Mouse (Mus musculus) forebrain, embryonic 16.5 days (tissue): ENCODE measurements at regions not wholly inside any gene's neighbourhood (a gene's known extent, or its start where the extent isn't known, plus 50 kb on each side); places are given as distances from the start of the nearest gene placed in this dataset.

Experiments
- ATAC-seq: fragments of 200-750 bp; cut with Nextera tagmentation; 2 replicates; pipeline ENCODE4 v1.8.0; 2017; ENCODE audit warnings: mild to moderate bottlenecking, moderate library complexity
- H3K27ac ChIP-seq: fragments of 300-500 bp; sonication (generic); 2 replicates; pipeline ENCODE4 v1.5.1; 2014; ENCODE audit warnings: low read length, control low read depth
- H3K27me3 ChIP-seq: fragments of 300-500 bp; sonication (generic); replicated peaks from 2 replicates; pipeline ENCODE4 v1.6.1; 2014; ENCODE audit warnings: low read length; ENCODE audit not compliant: control insufficient read depth, insufficient read depth
- H3K36me3 ChIP-seq: fragments of 300-500 bp; sonication (generic); 2 replicates; pipeline ENCODE4 v1.6.1; 2014; ENCODE audit not compliant: control insufficient read depth, insufficient read depth
- H3K4me1 ChIP-seq: fragments of 300-500 bp; sonication (generic); replicated peaks from 2 replicates; pipeline ENCODE4 v1.6.1; 2014; ENCODE audit warnings: low read length; ENCODE audit not compliant: control insufficient read depth, insufficient read depth
- H3K4me2 ChIP-seq: fragments of 300-500 bp; sonication (generic); 2 replicates; pipeline ENCODE4 v1.6.1; 2014; ENCODE audit warnings: mild to moderate bottlenecking, low read length, control low read depth
- H3K4me3 ChIP-seq: fragments of 300-500 bp; sonication (generic); replicated peaks from 2 replicates; pipeline ENCODE4 v1.5.1; 2014; ENCODE audit warnings: mild to moderate bottlenecking, low read length, control low read depth
- H3K9ac ChIP-seq: fragments of 300-500 bp; sonication (generic); replicated peaks from 2 replicates; pipeline ENCODE4 v1.6.1; 2014; ENCODE audit warnings: low read depth, low read length, control low read depth
- H3K9me3 ChIP-seq: fragments of 300-500 bp; sonication (generic); 2 replicates; pipeline ENCODE4 v1.6.1; 2016; ENCODE audit warnings: low read length; ENCODE audit not compliant: control insufficient read depth
- WGBS: fragments of 180-500 bp; shearing (Covaris S2); extraction: QIAGEN DNeasy Blood & Tissue Kit; methylation state at CpG from one replicate; pipeline ENCODE4 v1.1.7; 2014; 5-methylcytosine and 5-hydroxymethylcytosine counted together

GRCm38 (mm10) chr10:66303235-66303780, 792.6 kb upstream of the Jmjd1c start:
- no peaks in the 10 kb centered on the region for H3K9me3 ChIP-seq
- H3K4me1 ChIP-seq = no peaks in the 10 kb centered on the region
- WGBS = 77% methylated on average over 2 of the region's 2 CpGs
- H3K27ac ChIP-seq = no peak overlapping the region
- no peak for ATAC-seq
- H3K4me2 ChIP-seq = no peak overlapping the region
- no peaks in the 10 kb centered on the region for H3K27me3 ChIP-seq
- no peak overlapping the region for H3K9ac ChIP-seq
- H3K4me3 ChIP-seq = no peak overlapping the region
- H3K36me3 ChIP-seq = no peaks in the 10 kb centered on the region

GRCm38 (mm10) chr10:66304901-66305300, 791.0 kb upstream of the Jmjd1c start:
- Histone ChIP-seq H3K4me2 (no peak overlapping the region), H3K4me3 (no peak overlapping the region), H3K36me3 (no peaks in the 10 kb centered on the region), H3K27ac (no peak overlapping the region), H3K4me1 (no peaks in the 10 kb centered on the region), H3K27me3 (no peaks in the 10 kb centered on the region), H3K9ac (no peak overlapping the region), H3K9me3 (no peaks in the 10 kb centered on the region)
- ATAC-seq = no peak

- H3K27ac ChIP-seq = no peak overlapping the region
- H3K4me2 ChIP-seq = no peak overlapping the region
- no peak overlapping the region for H3K4me3 ChIP-seq
- no peak overlapping the region for H3K9ac ChIP-seq
- H3K9me3 ChIP-seq = no peaks in the 10 kb centered on the region
- H3K4me1 ChIP-seq = no peaks in the 10 kb centered on the region
- H3K36me3 ChIP-seq = no peaks in the 10 kb centered on the region
- WGBS = 5% methylated on average over 3 of the region's 3 CpGs
- ATAC-seq = no peak
- H3K27me3 ChIP-seq = no peaks in the 10 kb centered on the region
These were observed 764.8 kb upstream of the Jmjd1c start for GRCm38 (mm10) chr10:66331166-66331565.

GRCm38 (mm10) chr10:66337994-66338393, 757.9 kb upstream of the Jmjd1c start:
- Histone ChIP-seq H3K4me3 (no peak overlapping the region), H3K4me1 (no peaks in the 10 kb centered on the region), H3K27me3 (no peaks in the 10 kb centered on the region), H3K36me3 (no peaks in the 10 kb centered on the region), H3K27ac (no peak overlapping the region), H3K9ac (no peak overlapping the region), H3K4me2 (no peak overlapping the region), H3K9me3 (no peaks in the 10 kb centered on the region; the same call in 1 of the 2 replicates)
- WGBS = 88% methylated on average over 1 of the region's 1 CpGs
- no peak for ATAC-seq

- peak; percentile 93 for ATAC-seq
- WGBS = 37% methylated on average over 5 of the region's 5 CpGs
These were observed 753.0 kb upstream of the Jmjd1c start for GRCm38 (mm10) chr10:66342823-66343350.

GRCm38 (mm10) chr10:66348398-66348797, 747.5 kb upstream of the Jmjd1c start:
- 72% methylated on average over 3 of the region's 3 CpGs for WGBS
- Histone ChIP-seq H3K4me2 (no peak overlapping the region), H3K36me3 (no peaks in the 10 kb centered on the region), H3K9me3 (no peaks in the 10 kb centered on the region), H3K4me3 (no peak overlapping the region), H3K27ac (no peak overlapping the region), H3K9ac (no peak overlapping the region), H3K27me3 (no peaks in the 10 kb centered on the region), H3K4me1 (no peaks in the 10 kb centered on the region)
- no peak for ATAC-seq

More at GRCm38 (mm10) chr10:66342823-66343350, 753.0 kb upstream of the Jmjd1c start:
- no peak overlapping the region for H3K27ac ChIP-seq
- H3K4me3 ChIP-seq = no peak overlapping the region
- no peak overlapping the region for H3K9ac ChIP-seq
- no peaks in the 10 kb centered on the region for H3K36me3 ChIP-seq
- H3K27me3 ChIP-seq = no peaks in the 10 kb centered on the region
- no peaks in the 10 kb centered on the region; the same call in 1 of the 2 replicates for H3K9me3 ChIP-seq
- no peaks in the 10 kb centered on the region for H3K4me1 ChIP-seq
- H3K4me2 ChIP-seq = no peak overlapping the region

- no peak overlapping the region for H3K27ac ChIP-seq
- no peak for ATAC-seq
- H3K4me1 ChIP-seq = no peaks in the 10 kb centered on the region
- no peak overlapping the region for H3K4me3 ChIP-seq
- no peaks in the 10 kb centered on the region for H3K27me3 ChIP-seq
- H3K36me3 ChIP-seq = no peaks in the 10 kb centered on the region
- H3K9ac ChIP-seq = no peak overlapping the region
- H3K9me3 ChIP-seq = no peaks in the 10 kb centered on the region
- WGBS = 89% methylated on average over 1 of the region's 1 CpGs
- H3K4me2 ChIP-seq = no peak overlapping the region
These were observed 744.9 kb upstream of the Jmjd1c start for GRCm38 (mm10) chr10:66351036-66351435.

- Histone ChIP-seq H3K27ac (no peak overlapping the region), H3K27me3 (no peaks in the 10 kb centered on the region), H3K4me3 (no peak overlapping the region), H3K36me3 (no peaks in the 10 kb centered on the region), H3K4me2 (no peak overlapping the region), H3K9ac (no peak overlapping the region), H3K4me1 (no peaks in the 10 kb centered on the region), H3K9me3 (no peaks in the 10 kb centered on the region)
- no peak for ATAC-seq
- 48% methylated on average over 1 of the region's 1 CpGs for WGBS
These were observed 741.9 kb upstream of the Jmjd1c start for GRCm38 (mm10) chr10:66354072-66354471.

- no peaks in the 10 kb centered on the region for H3K36me3 ChIP-seq
- no peak overlapping the region for H3K4me2 ChIP-seq
- no peak overlapping the region for H3K9ac ChIP-seq
- no peaks in the 10 kb centered on the region for H3K9me3 ChIP-seq
- H3K27me3 ChIP-seq = no peaks in the 10 kb centered on the region
- H3K27ac ChIP-seq = no peak overlapping the region
- H3K4me3 ChIP-seq = no peak overlapping the region
- WGBS = 79% methylated on average over 2 of the region's 2 CpGs
- no peak for ATAC-seq
- H3K4me1 ChIP-seq = no peaks in the 10 kb centered on the region
These were observed 740.9 kb upstream of the Jmjd1c start for GRCm38 (mm10) chr10:66354986-66355385.

GRCm38 (mm10) chr10:66357736-66358135, 738.2 kb upstream of the Jmjd1c start:
- WGBS = 41% methylated on average over 9 of the region's 9 CpGs
- peak; percentile 90 for ATAC-seq
- Histone ChIP-seq H3K4me2 (no peak overlapping the region), H3K36me3 (no peaks in the 10 kb centered on the region), H3K9ac (no peak overlapping the region), H3K27ac (no peak overlapping the region), H3K9me3 (no peaks in the 10 kb centered on the region), H3K4me3 (no peak overlapping the region), H3K27me3 (no peaks in the 10 kb centered on the region), H3K4me1 (no peaks in the 10 kb centered on the region)
